Mouse (Mus musculus): ENCODE results near the gene Rnf227. TPM values are rescaled to one million over a fixed set of nuclear protein-coding genes. Genes with fewer than 3 reads are reported as not detected.

The Rnf227 gene
- polyA plus RNA-seq, 2 experiments from 2014 or later = 2.4 to 3.4 TPM

DNA sequence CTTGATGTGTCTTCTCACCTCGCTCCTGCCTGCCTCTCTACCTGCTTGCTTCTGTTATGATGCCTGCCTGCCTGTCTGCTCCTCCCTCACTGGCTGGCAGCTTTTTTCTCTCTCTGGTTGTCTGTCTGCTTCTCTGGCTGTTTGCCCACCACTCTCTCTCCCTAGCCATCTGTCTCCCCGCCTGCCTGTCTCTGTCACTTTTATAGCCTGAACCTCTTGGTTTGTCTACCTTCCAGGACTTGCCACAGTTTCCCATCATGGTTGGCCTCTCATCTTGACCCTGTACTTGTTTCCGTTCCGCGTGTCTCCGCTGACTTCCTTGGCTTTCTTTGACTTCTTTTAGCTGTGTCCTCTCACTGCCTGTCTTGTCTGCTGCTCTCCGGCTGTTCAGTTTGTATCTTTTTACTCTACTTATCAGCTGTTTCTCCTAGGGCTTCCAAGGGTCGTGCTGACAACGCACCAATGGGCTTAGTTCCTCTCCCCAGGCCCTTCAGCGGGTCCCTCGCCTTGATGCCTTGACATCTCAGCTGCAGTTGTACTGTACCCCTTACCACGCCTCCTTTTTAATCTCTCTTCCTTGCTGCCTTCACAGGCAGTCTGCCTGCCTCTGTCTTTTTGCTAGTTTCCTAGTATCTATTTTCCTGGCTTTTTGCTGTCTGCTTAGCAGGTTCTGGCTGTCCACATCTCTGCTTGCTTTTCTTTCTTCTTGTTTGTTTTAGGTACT lies 32.0 kb downstream of the Rnf227 start:
- ATAC-seq = no peak

DNA sequence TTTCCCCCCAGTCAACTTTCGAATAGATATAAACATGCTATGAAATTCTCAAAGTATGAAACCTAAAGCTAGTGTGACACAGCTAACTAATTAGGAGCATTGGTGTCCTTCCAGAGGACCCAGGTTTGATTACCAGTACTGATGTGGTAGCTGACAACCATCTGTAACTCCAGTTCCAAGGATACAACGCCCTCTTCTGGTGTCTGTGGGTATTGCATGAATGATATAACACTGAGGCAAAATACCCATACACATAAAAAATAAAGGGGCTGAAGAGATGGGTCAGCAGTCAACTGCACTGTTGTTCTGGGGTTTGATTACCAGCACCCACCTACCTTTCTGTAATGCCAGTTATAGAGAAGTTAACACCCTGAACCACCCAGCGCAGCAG lies 32.5 kb downstream of the Rnf227 start:
- no peak for ATAC-seq

DNA sequence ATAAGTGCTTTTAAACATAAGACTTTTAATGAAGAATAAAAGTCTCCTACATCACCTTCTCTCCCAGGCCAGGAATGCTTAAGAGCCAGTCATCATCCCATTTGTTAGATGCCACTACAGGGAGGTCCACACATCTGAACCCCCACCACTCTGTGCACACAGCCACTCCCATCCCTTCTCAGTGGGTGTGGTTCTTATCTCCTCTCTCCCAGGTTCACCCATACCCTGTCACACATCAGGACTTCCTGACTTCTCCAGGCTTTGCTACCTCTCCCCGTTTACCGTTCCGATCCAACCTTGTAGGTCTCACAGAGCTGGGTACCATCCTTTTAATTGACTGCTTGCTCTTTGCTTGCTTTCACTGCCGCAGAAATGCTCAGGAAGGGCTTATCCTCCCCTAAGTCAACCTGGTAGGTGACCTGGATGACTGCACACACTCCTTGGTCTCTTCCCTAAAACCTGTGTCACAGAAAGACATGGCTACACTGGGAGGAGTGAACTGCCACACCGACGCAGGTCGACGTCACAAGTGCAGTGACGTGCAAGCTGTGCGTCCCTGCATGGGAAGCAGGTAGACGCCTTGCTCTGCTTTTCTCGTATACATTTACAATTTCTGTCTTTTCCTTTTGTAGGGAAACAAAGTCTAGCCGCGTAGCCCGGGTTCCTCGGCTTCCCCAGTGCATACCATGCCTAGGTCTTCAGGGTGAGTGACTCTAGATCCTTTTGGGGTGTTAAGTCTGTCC lies 33.1 kb downstream of the Rnf227 start:
- no peak for ATAC-seq

DNA sequence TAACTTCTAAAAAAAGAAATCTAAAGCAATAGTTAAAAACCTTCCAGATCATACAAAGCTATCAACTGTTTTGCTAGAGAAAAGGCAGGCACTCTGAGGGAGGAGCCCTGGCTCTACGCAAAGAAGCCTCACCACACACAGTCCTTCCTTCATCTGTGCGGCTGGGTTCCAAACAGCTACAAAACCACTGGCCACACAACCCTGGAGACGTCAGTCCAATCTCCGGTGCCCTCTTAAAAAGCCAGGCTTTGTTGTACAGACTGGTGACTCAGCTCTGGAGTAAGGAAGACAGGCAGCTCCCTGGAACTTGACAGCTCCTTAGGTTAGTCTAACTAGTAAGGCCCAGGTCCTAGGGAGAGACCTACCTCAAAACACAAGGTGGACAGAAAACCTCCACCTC lies 35.4 kb downstream of the Rnf227 start:
- ATAC-seq = no peak

DNA sequence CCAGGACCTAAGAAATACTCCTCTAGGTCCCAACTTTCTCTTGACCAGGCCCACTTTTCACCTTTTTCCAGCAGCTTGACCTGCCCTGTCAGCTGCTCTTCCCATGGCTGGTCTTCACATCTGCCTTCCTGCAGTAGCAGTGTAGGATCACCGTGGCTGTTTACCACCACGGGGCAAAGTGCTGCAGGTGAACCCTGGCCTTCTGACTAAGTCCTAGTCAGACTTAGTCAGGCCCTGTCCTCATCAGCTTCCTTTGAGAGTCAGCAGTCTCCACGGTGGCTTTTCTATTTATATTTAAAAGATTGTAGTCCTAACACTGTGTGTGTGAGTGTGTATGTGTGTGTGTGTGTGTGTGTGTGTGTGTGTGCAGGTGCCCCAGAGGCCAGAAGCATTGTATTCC lies 37.5 kb downstream of the Rnf227 start:
- ATAC-seq = no peak

DNA sequence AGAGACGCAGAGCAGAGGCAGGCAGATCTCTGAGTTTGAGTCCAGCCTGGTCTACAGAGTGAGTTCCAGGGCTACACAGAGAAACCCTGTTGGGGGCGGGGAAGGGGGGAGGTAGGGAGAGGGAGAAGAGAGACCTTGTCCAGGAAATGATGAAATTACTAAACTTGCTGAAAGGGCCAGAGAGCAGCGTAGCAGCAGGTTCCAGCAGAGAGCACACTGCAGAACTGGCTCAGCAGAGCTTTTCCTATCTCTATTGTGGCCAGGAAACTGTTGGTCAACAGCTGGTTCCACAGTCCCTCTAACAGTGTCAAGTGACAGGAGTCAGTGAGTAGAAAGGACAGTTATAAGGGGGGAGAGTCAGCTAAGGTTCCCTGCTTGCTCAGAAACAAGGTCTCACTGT lies 39.3 kb downstream of the Rnf227 start:
- ATAC-seq = no peak

DNA sequence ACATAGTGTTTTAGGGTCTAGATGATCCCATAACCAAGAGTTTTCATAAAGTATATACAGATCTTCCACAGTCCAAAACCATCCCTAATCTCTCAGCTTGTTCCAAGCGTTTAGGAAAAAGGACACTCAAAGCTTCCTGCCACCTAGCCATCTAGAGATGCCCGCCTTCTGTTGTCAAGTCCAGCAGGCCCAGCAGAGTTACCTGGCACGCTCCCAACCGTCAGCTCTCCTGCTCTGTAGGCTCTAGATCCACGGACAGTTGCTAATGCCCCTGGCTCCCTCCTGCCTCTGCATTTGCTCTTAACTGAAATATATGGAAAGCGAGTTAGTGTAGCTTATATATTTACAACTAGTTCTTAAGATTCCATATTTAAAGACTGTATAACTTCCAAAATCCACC lies 41.1 kb downstream of the Rnf227 start:
- ATAC-seq = no peak

DNA sequence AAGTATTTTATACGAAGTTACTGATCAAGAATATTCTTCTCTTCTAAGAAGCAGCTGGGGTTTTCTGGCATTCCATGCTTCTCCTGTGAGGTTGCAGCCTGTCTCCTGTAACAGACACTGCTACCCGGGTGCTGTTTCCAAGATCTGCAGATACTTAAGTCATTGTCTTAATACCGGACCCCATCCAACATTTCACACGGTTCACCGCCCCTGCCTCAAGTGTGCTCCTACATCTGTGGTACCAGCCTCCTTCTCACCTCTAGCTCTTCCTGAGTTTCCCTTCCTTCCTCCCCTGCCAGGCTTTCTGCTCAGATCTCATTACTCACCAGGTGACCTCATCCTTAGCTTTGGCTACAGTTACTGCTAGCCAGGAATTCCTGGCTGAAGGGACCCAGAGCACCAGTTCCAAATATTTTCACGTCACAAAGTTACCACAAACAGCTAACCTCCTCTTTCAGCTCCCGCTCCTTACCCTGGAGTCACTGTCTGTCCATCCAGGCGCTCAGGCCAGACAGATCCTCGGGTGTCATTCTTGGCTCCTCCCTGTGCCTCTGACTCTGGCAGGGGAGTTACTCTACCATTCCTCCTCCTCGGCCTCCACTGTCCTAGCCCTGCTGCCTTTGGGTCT lies 42.3 kb downstream of the Rnf227 start:
- no peak for ATAC-seq

DNA sequence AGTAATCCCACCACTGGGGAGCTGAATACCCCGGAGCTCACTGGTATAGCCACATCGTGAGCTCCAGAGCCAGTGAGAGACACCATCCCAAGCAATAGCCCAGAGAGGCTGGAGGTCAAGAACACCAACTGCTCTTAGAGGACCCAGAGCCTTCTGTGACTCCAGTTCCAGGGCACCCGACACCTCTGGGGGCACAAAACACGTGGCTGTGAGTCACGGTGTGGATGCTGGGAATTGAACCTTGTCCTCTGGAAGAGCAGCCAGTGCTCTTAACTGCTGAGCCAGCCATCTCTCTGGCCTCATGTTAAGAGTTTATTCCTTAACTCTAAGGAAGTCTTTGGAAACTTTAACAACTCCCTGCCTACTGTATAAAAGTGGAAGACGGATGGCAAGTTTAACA lies 44.7 kb downstream of the Rnf227 start:
- no peak for ATAC-seq

DNA sequence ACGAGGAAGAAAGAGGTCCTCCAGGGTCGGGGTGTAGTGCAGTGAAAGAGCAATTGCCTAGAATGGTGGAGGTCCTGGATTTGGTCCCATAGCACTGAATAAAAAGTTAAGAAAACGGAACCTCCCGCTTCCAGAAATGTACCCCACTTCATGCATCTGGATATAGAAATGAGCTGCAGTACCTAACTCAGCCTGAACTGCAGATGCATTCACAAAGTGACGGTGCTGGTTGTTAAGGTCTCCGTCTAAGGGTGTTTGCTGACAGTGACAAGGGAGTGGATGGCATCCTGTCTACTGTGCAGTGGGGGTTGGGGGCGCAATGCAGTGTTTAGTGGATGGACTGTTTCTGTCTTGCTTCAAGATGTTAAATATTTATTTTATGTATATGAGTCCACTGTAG lies 46.5 kb downstream of the Rnf227 start:
- no peak for ATAC-seq

DNA sequence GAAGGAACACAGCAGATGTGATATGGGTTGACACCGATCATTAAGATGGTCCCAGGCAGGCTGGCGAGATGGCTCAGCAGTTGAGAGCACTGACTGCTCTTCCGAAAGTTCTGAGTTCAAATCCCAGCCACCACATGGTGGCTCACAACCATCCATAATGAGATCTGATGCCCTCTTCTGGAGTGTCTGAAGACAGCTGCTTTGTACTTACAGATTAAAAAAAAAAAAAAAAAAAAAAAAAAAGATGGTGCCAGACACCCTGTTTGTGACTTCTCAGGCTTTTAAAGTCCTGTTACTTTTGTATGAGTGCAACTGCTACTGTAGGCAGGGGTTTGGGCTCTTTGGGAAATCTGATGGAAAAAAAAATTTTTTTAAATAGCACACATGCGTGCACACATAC lies 48.4 kb downstream of the Rnf227 start:
- ATAC-seq = no peak

DNA sequence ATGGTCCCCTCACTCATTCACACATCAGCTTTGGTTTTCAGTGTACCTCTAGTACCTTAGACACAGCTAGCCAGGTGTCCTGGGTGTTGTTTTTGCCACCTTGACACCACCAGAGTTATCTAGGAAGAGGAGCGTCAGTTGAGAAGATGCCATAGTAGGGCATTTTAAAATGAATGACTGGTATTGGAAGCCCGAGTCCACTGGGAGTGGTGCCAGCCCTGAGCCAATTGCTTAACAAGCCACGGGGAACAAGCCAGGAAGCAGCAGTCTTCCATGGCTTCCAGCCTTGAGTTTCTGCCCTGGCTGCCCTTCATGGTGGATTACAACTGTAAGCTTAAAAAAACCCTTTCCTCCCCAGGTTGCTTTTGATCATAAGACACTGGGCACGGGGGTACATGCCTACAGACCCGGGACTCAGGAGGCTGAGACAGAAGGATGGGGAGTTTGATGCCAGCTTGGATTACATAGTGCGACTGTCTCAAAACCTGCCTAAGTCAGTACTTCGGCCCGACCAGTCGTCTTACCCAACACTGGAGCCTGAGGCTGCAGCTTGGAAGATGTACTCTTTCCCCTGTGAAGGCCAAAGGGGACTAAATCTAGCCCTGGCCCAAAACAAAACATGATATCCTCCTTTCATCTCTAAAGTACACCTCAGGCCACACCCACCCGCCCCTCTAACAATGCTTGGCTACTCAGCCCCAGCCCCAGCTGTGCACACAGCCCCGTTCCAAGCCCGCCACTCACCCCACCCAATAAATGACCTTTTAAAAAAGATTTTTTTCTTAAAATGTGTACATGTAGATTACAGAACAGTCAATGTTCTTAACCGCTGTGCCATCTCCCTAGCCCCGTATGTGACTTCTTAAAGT lies 49.5 kb downstream of the Rnf227 start:
- no peak for ATAC-seq

DNA sequence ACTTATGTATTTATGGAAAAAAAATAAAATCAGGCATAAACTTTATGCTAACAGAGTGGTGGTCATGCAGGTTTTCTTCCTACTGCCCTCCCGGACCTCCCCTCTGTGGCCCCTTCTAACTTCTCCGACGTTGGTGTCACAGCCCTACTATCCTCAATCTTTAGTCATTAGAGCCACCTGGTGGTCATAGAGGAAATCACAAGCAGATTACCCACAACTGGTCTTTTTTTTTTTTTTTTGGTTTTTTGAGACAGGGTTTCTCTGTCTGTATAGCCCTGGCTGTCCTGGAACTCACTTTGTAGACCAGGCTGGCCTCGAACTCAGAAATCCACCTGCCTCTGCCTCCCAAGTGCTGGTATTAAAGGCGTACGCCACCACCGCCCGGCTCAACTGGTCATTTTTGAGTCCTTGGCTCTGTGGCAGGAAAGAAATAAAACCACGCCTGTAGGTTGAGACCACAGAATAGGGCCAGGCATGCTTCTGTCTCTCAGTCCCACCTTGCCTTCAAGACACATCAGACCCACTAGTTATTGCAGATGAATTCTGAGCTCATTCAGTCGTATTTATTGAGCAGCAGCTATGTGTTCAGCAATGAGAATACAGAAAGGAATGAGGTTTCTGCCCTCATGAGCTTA lies 50.3 kb downstream of the Rnf227 start:
- ATAC-seq = no peak

Other genes starting within 250 kb of the Rnf227 start
- gene Per1, start 245.2 kb upstream of the Rnf227 start, polyA plus RNA-seq (2017; shearing (Covaris generic)) = 1 to 10 TPM; 4.5 to 6.7 TPM
- gene Hes7, start 220.1 kb upstream of the Rnf227 start, polyA plus RNA-seq (2017; shearing (Covaris generic)) = not detected
- gene 9130213A22Rik, start 217.9 kb upstream of the Rnf227 start, polyA plus RNA-seq (2017; shearing (Covaris generic)) = not detected
- gene Aloxe3, start 214.6 kb upstream of the Rnf227 start, polyA plus RNA-seq (2017; shearing (Covaris generic)) = under 1 TPM in 1 of 2 experiments, not detected in 1; 0.09 TPM
- not detected for gene Alox12b, start 183.5 kb upstream of the Rnf227 start, polyA plus RNA-seq (2017; shearing (Covaris generic))
- gene Alox8, start 142.6 kb upstream of the Rnf227 start, polyA plus RNA-seq (2017; shearing (Covaris generic)) = 1 to 10 TPM; 2.2 to 5.0 TPM
- under 1 TPM; 0.24 to 0.48 TPM for gene Gucy2e, start 103.4 kb upstream of the Rnf227 start, polyA plus RNA-seq (2017; shearing (Covaris generic))
- 10 to 100 TPM in 1 of 2 experiments, 1 to 10 TPM in 1; 9.2 to 10.7 TPM for gene Cntrob, start 16.7 kb upstream of the Rnf227 start, polyA plus RNA-seq (2017; shearing (Covaris generic))
- 100 to 1,000 TPM; 109 to 112 TPM for gene Trappc1, start 16.5 kb upstream of the Rnf227 start, polyA plus RNA-seq (2017; shearing (Covaris generic))
- gene Kcnab3, start 14.2 kb upstream of the Rnf227 start, polyA plus RNA-seq (2017; shearing (Covaris generic)) = under 1 TPM; 0.31 to 0.89 TPM
- 10 to 100 TPM; 58.7 to 62.7 TPM for gene Chd3, start 28.9 kb downstream of the Rnf227 start, polyA plus RNA-seq (2017; shearing (Covaris generic))
- gene Naa38, start 55.0 kb downstream of the Rnf227 start, polyA plus RNA-seq (2017; shearing (Covaris generic)) = 100 to 1,000 TPM; 146 TPM
- gene Cyb5d1, start 55.2 kb downstream of the Rnf227 start, polyA plus RNA-seq (2017; shearing (Covaris generic)) = 10 to 100 TPM in 1 of 2 experiments, 1 to 10 TPM in 1; 9.4 to 17.9 TPM
- under 1 TPM; 0.22 to 0.51 TPM for gene Tmem88, start 57.8 kb downstream of the Rnf227 start, polyA plus RNA-seq (2017; shearing (Covaris generic))
- gene Kdm6b, start 73.2 kb downstream of the Rnf227 start, polyA plus RNA-seq (2017; shearing (Covaris generic)) = 10 to 100 TPM; 23.6 to 28.3 TPM
- gene Dnah2, start 208.6 kb downstream of the Rnf227 start, polyA plus RNA-seq (2017; shearing (Covaris generic)) = under 1 TPM in 1 of 2 experiments, not detected in 1; 0.19 TPM
- gene Efnb3, start 219.7 kb downstream of the Rnf227 start, polyA plus RNA-seq (2017; shearing (Covaris generic)) = under 1 TPM in 1 of 2 experiments, not detected in 1; 0.17 TPM
- 10 to 100 TPM; 25.6 to 27.6 TPM for gene Wrap53, start 239.8 kb downstream of the Rnf227 start, polyA plus RNA-seq (2017; shearing (Covaris generic))
- 100 to 1,000 TPM; 231 to 302 TPM for gene Trp53, start 239.9 kb downstream of the Rnf227 start, polyA plus RNA-seq (2017; shearing (Covaris generic))